Mouse (Mus musculus) adipocyte (in vitro differentiated cells): Measurements from ENCODE around the gene Vmn2r94.

ENCODE experiments used
- DNase-seq: peaks from one replicate; pipeline ENCODE4 v3.0.0-alpha.2; 2016; ENCODE audit warnings: low spot score

Gene Vmn2r94

GRCm38 (mm10) chr17:18277656-18278055 is at the start of gene Vmn2r94:
Gene Vmn2r94 (minus strand): TSS chr17:18277756.
- DNase-seq, result no peak

DNA sequence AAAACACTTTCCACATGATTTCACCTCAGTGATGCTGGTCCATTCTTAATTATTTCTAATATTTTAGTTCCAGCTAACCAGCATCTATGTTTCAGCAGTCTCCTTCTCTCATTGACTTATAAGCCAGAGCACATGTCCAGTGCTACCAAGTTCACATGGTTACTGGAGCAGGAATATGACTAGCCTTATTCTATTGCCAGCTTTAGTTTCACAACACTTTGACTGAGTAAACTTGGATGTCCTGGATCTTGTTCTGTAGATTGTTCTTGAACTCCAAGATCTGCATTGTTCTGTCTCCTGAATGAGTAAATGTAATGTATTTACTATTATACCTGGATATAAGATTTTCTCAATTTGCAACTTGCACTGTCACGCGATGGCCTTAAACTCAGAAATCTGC is 45.5 kb upstream of the Vmn2r94 start:
- no peak for DNase-seq

GRCm38 (mm10) chr17:18297799-18298198 is 20.2 kb upstream of the Vmn2r94 start, which contains the start of gene Vmn2r93:
Gene Vmn2r93 (plus strand): TSS chr17:18298099.
- no peak for DNase-seq

DNA sequence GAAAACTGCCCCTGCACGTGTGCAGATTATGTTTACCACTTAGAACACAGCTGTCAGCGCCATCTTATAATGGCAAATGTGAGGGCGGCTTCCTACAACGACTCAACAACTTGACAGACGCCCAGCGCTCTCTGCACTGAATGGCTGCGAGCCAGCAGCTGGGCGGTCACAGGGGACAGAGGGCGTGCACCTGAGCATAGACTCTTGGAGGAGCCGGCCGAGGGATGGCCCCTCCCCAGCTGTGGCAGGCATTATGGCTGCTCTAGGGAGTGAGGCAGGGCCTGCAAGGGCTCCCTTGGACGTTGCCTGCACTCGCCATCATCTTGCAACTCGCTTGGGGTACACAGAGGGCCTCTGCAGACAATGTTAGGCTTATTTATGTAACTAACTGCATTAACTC is 40.6 kb downstream of the Vmn2r94 start:
- DNase-seq, result no peak

- DNase-seq, result no peak
Measured at GRCm38 (mm10) chr17:18231996-18232395, 45.6 kb downstream of the Vmn2r94 start.

- DNase-seq, result no peak
Measured at GRCm38 (mm10) chr17:18221300-18221699, 56.3 kb downstream of the Vmn2r94 start.
